Mouse (Mus musculus): Measurements from ENCODE around the gene Pld6.
A peak's percentile ranks its signal among the peaks of the same experiment; 100 is the strongest.

GRCm38 (mm10) chr11:59809670-59810474 is 22.4 kb upstream of the Pld6 start, which contains the start of gene Flcn:
- TF ChIP-seq POLR2A (IDR thresholded peaks at IDR 0.05; ENCODE audit: insufficient read depth, low read depth, low read length): peak; percentile 97
- TF ChIP-seq CTCF (IDR thresholded peaks at IDR 0.05): peak; percentile 50
- TF ChIP-seq EP300 (IDR thresholded peaks at IDR 0.05; ENCODE audit: insufficient read depth, low read depth, low read length): peak; percentile 69

Data from heart, adult 2 months (tissue).